Mouse (Mus musculus) liver, embryonic 14.5 days (tissue): ENCODE results near the gene Igf2r.

Experiments
- CTCF ChIP-seq: IDR thresholded peaks from 2 replicates; pipeline ENCODE4 v1.5.1; 2016; ENCODE audit warnings: antibody characterized with exemption, low read depth, control low read depth
- EP300 ChIP-seq: IDR thresholded peaks from 2 replicates; pipeline ENCODE4 v1.6.1; 2016; ENCODE audit warnings: antibody characterized with exemption, low read depth

GRCm38 (mm10) chr17:12717445-12717844 is 52.0 kb downstream of the Igf2r start:
- no peak for TF ChIP-seq CTCF
- peak; percentile 56 for TF ChIP-seq EP300
